Mouse (Mus musculus): ENCODE measurements around the gene Tshr. TPM values are rescaled to one million over a fixed set of nuclear protein-coding genes. Genes with fewer than 3 reads are reported as not detected.

The Tshr gene
- polyA plus RNA-seq, 1 experiment = 0.41 TPM

DNA sequence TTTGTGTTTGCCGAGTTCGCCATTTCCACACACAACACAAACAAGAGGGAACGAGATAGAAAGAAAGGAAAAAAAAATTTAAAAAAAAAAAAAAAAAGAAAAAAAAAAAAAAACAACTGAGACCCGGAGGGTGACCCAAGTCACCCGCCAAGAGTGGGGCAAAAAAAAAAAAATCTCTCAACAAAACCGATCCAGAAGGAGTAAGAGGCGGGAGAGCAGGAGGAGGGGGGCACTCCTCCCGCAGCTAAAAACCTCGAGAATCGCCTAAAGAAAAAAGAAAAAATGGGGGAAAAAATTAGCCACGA lies 205.1 kb downstream of the Tshr start:
- no peak for TF ChIP-seq CTCF (IDR thresholded peaks at IDR 0.05; ENCODE audit: borderline replicate concordance, extremely low read depth, insufficient read depth, insufficient read length)
- TF ChIP-seq POLR2A (IDR thresholded peaks at IDR 0.05; ENCODE audit: borderline replicate concordance, extremely low read depth, insufficient read depth, insufficient read length, poor library complexity, severe bottlenecking) = no peak
- DNase-seq (ENCODE audit: low read depth) = no peak

DNA sequence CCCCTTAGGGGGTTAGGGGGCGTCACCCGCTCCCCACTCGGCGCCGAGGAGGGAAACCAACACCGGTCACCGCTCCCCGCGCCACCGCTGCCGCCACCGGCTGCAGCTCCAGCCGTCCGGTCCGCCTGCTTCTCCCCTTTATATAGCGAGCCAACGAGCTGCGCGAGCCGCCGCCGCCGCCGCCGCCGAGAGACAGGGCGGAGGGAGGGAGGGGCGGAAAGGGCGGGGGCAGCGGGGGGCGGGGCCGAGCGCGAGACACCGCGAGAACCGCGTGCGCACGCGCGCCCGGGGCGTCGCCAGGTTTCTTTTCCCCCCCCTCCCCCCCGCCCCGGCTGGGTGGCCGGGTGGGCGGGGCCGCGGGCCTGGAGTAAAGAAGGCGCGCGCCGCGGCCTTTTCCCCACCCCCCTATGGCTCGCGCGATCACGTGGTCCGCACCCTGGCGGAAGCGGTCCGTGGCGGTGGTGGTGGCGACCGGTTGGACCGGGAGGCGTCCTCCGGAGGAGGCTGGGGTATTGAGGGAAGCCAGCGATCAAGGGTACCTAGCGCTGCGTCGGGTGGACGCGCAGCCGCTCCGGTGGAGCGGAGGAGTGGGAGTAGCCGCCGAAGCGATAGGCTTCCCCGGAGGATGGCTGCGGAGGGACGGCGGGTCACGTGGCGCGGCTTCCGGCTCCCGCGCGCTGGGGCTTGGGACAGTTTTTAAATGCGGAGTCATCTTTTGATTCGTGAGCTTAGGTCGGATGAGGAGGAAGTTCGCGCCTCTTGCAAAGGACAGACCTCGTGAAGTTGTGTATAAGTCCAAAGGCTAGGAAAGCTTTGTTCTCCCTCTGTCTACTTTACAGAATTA lies 205.7 kb downstream of the Tshr start, which contains the start of gene Gtf2a1:
Gene Gtf2a1 (minus strand): TSS at position 641 of the 844 bp plus-strand sequence.
- no peak for TF ChIP-seq CTCF (IDR thresholded peaks at IDR 0.05; ENCODE audit: borderline replicate concordance, extremely low read depth, insufficient read depth, insufficient read length)
- TF ChIP-seq POLR2A (IDR thresholded peaks at IDR 0.05; ENCODE audit: borderline replicate concordance, extremely low read depth, insufficient read depth, insufficient read length, poor library complexity, severe bottlenecking) = peak; percentile 100
- DNase-seq (ENCODE audit: low read depth) = peak; percentile 98

DNA sequence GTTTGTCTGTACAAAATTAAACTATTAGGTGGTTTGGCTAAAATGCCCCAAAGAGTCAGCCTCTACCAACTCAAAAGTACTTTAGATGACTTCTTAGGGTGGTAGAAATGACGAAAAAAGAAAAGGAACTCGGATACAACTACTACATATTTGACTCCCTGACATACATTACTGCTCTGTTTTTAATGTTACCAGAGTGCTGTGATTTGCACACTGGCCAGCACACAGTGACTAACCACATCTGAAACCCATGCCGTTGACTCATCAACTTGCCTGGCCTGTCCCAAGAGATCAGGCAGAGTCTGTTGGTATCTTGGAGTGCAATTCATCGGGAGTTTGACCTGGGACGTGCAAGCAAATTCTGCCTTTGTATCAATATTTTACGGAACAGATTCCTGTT lies 206.4 kb downstream of the Tshr start:
- DNase-seq (ENCODE audit: low read depth) = peak; percentile 49
- no peak for TF ChIP-seq POLR2A (IDR thresholded peaks at IDR 0.05; ENCODE audit: borderline replicate concordance, extremely low read depth, insufficient read depth, insufficient read length, poor library complexity, severe bottlenecking)
- no peak for TF ChIP-seq CTCF (IDR thresholded peaks at IDR 0.05; ENCODE audit: borderline replicate concordance, extremely low read depth, insufficient read depth, insufficient read length)

DNA sequence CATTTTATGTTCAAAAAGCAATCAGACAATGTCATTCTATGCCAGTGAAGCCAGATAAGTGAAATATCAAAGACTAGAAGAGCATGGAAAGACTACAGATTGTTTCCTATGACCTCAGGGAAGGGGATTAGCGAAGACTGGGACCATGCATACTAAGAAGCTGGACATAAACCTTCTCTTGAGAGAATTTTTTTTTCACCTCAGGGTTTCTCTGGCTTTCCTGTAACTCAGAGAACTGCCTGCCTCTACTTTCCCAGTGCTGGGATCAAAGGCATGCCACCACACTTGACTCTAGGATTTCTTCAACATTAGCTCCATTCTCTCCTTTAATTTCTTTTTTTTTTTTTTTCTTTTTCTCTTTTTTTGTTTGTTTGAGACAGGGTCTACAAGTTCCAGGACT lies 206.8 kb downstream of the Tshr start:
- TF ChIP-seq POLR2A (IDR thresholded peaks at IDR 0.05; ENCODE audit: borderline replicate concordance, extremely low read depth, insufficient read depth, insufficient read length, poor library complexity, severe bottlenecking) (no peak), CTCF (IDR thresholded peaks at IDR 0.05; ENCODE audit: borderline replicate concordance, extremely low read depth, insufficient read depth, insufficient read length) (no peak)
- DNase-seq (ENCODE audit: low read depth) = peak; percentile 20

DNA sequence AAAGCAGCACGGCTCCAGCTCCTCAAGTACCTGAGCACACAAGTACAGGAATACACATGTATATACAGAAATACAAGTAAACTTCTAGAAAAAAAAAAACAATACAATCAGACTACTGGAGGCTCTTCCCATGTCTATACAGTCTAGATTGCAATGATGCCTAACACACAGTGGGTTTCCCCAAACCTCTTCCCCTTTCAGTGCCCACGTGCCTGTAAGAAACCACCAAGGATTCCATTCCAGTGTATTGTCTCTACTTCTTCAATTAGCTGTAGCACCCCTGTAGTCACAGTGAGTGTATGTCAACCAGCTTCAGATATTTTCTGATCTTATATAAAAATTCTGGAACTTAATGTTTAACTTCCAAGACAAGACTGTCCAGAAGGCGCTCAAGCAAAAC lies 207.8 kb downstream of the Tshr start:
- DNase-seq (ENCODE audit: low read depth) = no peak
- no peak for TF ChIP-seq POLR2A (IDR thresholded peaks at IDR 0.05; ENCODE audit: borderline replicate concordance, extremely low read depth, insufficient read depth, insufficient read length, poor library complexity, severe bottlenecking)
- TF ChIP-seq CTCF (IDR thresholded peaks at IDR 0.05; ENCODE audit: borderline replicate concordance, extremely low read depth, insufficient read depth, insufficient read length) = no peak

Other genes starting within 250 kb of the Tshr start
- gene Cep128, start 154 bp upstream of the Tshr start, polyA plus RNA-seq (2012; rRNA removed) = 4.7 and 5.3 TPM in 2 replicates
- gene Gtf2a1, start 205.9 kb downstream of the Tshr start, polyA plus RNA-seq (2012; rRNA removed) = 27.1 and 35.5 TPM in 2 replicates

Measured in brain, embryonic 14.5 days (tissue).